Mouse (Mus musculus) heart, adult 2 months (tissue): Measurements from ENCODE around the gene Btbd9. TPM values are rescaled to one million over a fixed set of nuclear protein-coding genes. Genes with fewer than 3 reads are reported as not detected.

Experiments
- DNase-seq, 2 experiments: peaks; one replicate each; pipeline ENCODE4 v3.0.0; 2021
- H3K27ac ChIP-seq: fragments of 200-600 bp; 2 replicates; pipeline ENCODE4 v1.8.1; 2022
- H3K27me3 ChIP-seq: fragments of 200-500 bp; 2 replicates; pipeline ENCODE4 v1.6.1; 2012; ENCODE audit warnings: mild to moderate bottlenecking, low read length, inconsistent platforms, mixed read lengths; ENCODE audit not compliant: control insufficient read depth, insufficient read depth
- H3K36me3 ChIP-seq: fragments of 200-500 bp; 2 replicates; pipeline ENCODE4 v1.6.1; 2012; ENCODE audit warnings: low read length, inconsistent platforms; ENCODE audit not compliant: control insufficient read depth, insufficient read depth
- H3K4me1 ChIP-seq: fragments of 200-500 bp; 2 replicates; pipeline ENCODE4 v1.6.1; 2011; ENCODE audit warnings: low read length; ENCODE audit not compliant: control insufficient read depth, insufficient read depth
- H3K4me3 ChIP-seq: fragments of 200-600 bp; 2 replicates; pipeline ENCODE4 v1.8.1; 2022
- H3K79me2 ChIP-seq: fragments of 200-500 bp; replicated peaks from 2 replicates; pipeline ENCODE4 v1.6.1; 2012; ENCODE audit warnings: mild to moderate bottlenecking, inconsistent platforms, low read length, moderate library complexity, mixed read lengths; ENCODE audit not compliant: control insufficient read depth, insufficient read depth
- H3K9ac ChIP-seq: fragments of 200-500 bp; 2 replicates; pipeline ENCODE4 v1.6.1; 2012; ENCODE audit warnings: low read depth, mild to moderate bottlenecking, control low read depth, inconsistent platforms, low read length, mixed read lengths
- CTCF ChIP-seq: fragments of 200-600 bp; IDR thresholded peaks from 2 replicates; pipeline ENCODE4 v1.8.1; 2022; ENCODE audit warnings: antibody characterized with exemption, mild to moderate bottlenecking, moderate library complexity
- EP300 ChIP-seq: fragments of 200-500 bp; IDR thresholded peaks from 2 replicates; pipeline ENCODE4 v1.6.1; 2011; ENCODE audit warnings: low read depth, low read length, control low read depth; ENCODE audit not compliant: insufficient read depth
- POLR2A ChIP-seq: fragments of 200-500 bp; IDR thresholded peaks from 2 replicates; pipeline ENCODE4 v1.6.1; 2011; ENCODE audit warnings: mild to moderate bottlenecking, low read depth, low read length, control low read depth; ENCODE audit not compliant: insufficient read depth
- WGBS: fragments of 180-500 bp; shearing (Covaris S2); methylation state at CpG from one replicate; pipeline ENCODE4 v1.1.7; 2018; 5-methylcytosine and 5-hydroxymethylcytosine counted together
- intact Hi-C: fragments of 180-260 bp; cut with DNase I; formaldehyde crosslinking; loops from one replicate; pipeline ENCODE4 v1.15.1; 2025
- polyA plus RNA-seq: library from polyadenylated mRNA; depleted of rRNA; stranded (reverse); fragments of >200 nt; gene quantifications from 2 replicates; pipeline ENCODE4 v1.2.3, GENCODE M21; 2012
- total RNA-seq, 2 experiments: library from RNA; stranded (reverse); gene quantifications; 2 replicates each; pipeline ENCODE4 v1.2.3; 2021

The Btbd9 gene
- total and polyA plus RNA-seq, 3 experiments = 8.1 to 22.0 (median 20.9) TPM

DNA sequence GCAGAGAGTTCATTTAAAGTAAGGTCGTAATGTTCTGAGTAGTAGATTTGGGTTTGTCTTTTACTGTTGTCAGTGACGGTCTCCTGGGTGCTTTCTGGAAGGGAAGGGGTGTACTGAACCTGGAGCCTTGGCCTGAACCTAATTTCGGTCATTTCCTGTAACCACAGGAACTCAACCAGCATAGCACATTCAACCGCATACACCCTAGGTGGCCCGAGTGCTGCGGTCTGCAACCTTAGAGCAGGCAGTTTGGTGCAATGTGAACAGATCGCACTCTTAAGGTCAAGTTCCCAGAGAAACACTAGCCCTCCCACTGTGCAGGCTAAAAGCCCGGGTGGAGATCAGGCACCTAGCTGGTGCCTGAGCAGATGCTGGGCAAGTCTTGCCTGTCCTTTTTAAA, 240.5 kb downstream of the Btbd9 start:
- 58% methylated on average over 8 of the region's 8 CpGs for WGBS
- no peak for DNase-seq
- H3K4me1 ChIP-seq = no peaks in the 10 kb centered on the region
- no peaks in the 10 kb centered on the region for H3K36me3 ChIP-seq
- no peaks in the 10 kb centered on the region for H3K27me3 ChIP-seq
- intact Hi-C loops = no loop called here
- H3K4me3 ChIP-seq = no peak overlapping the region
- no peaks in the 10 kb centered on the region for H3K79me2 ChIP-seq
- H3K9ac ChIP-seq = no peak overlapping the region
- TF ChIP-seq CTCF (no peak), EP300 (no peak), POLR2A (no peak)
- no peak overlapping the region for H3K27ac ChIP-seq

DNA sequence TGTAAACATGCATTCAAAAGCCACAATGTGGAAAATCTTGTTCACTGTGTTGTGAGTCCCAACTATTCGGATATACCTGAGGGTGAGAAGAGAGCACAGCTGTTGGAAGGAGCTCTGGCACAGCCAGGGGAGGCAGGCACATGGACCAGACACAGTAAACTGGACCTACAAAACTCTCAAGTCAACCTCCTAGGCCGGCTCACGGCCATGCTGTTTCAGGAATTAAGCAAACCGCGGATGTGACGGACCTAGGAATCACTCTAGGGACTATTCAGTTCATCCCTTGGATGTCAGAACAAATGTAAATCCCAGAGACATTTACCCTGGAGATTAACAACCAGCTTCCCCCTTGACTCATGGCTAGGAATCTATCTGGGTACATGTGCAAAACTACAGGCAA, 242.0 kb downstream of the Btbd9 start:
- H3K27ac ChIP-seq = no peak overlapping the region
- no peaks in the 10 kb centered on the region for H3K4me1 ChIP-seq
- H3K4me3 ChIP-seq = no peak overlapping the region

DNA sequence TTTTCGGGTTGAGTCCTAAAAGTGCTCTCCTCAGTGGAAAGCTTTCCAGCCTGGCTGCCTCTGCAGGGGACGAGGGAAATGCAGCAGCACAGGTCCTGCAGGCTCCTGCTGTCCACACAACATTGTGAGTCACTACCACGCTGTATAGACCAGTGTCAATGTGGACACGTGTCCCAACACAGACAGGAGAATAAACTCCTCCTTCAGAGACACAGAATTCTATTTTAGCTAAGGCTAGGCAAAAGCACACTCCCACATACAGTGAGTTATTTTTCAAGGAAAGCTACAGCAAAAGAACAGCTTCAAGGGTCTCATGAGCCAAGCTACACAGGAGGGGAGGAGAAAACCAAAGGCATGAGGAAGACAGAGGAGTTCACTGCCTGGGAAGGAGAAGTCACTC, 243.2 kb downstream of the Btbd9 start:
- H3K36me3 ChIP-seq = no peaks in the 10 kb centered on the region
- no peak overlapping the region for H3K4me3 ChIP-seq
- intact Hi-C loops = no loop called here
- no peaks in the 10 kb centered on the region for H3K4me1 ChIP-seq
- no peak overlapping the region for H3K9ac ChIP-seq
- WGBS = 84% methylated on average over 4 of the region's 4 CpGs
- H3K27me3 ChIP-seq = no peaks in the 10 kb centered on the region
- TF ChIP-seq POLR2A = no peak
- H3K27ac ChIP-seq = no peak overlapping the region
- no peak for DNase-seq
- H3K79me2 ChIP-seq = no peaks in the 10 kb centered on the region

More for the DNA sequence above, 242.0 kb downstream of the Btbd9 start:
- TF ChIP-seq EP300 = no peak
- TF ChIP-seq CTCF = no peak
- TF ChIP-seq POLR2A = no peak
- H3K27me3 ChIP-seq = no peaks in the 10 kb centered on the region
- DNase-seq = no peak
- WGBS = 92% methylated on average over 6 of the region's 6 CpGs
- no peak overlapping the region for H3K9ac ChIP-seq
- intact Hi-C loops = no loop called here
- H3K36me3 ChIP-seq = no peaks in the 10 kb centered on the region
- no peaks in the 10 kb centered on the region for H3K79me2 ChIP-seq

DNA sequence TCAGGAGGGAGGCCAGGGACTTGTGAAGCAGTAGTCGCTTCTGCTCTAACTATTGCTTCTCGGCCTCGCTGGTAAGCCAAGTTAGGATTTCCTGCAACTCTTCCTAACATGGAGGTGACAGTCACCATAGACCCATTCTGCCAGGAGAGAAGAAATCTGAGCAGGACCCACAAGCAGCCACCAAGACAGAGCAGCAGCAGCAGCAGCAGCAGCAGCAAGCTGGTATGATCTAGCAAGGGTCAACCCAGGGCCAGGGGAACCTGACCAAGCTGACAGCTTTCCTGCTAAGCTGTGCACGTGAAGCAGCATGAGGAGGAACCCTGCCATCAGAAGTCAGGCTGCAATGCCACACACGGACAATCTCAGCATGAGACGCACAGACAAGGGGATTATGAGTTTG, 244.9 kb downstream of the Btbd9 start:
- no peak overlapping the region for H3K9ac ChIP-seq
- H3K4me1 ChIP-seq = no peaks in the 10 kb centered on the region
- no peak overlapping the region for H3K27ac ChIP-seq
- TF ChIP-seq CTCF = no peak
- no peak for TF ChIP-seq EP300
- TF ChIP-seq POLR2A = no peak
- intact Hi-C loops = no loop called here
- H3K27me3 ChIP-seq = no peaks in the 10 kb centered on the region
- no peak overlapping the region for H3K4me3 ChIP-seq
- DNase-seq = no peak
- 87% methylated on average over 6 of the region's 6 CpGs for WGBS
- 0 out of 2 replicates have a peak, but pooled peaks cover 2% of the 10 kb centered on the region for H3K79me2 ChIP-seq
- no peaks in the 10 kb centered on the region for H3K36me3 ChIP-seq

DNA sequence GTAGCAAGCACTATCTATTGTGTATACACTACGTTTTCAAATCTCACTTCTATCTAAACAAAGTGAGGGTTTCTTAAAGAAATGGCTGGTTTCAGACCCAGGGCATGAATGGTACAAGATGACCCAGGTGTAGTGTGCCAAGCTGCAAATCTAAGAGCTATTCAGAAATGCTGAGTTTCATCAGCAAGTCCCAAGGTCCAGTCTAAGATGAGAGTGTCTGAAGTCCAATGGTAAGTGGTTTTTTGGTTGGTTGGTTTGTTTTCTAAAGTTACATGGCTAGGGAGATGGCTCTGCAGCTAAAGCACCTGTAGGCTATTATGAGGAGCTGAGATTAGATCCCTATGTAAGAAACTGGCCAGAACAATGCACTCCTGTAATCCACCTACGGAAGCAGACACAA, 246.8 kb downstream of the Btbd9 start:
- Histone ChIP-seq H3K4me3 (no peak overlapping the region), H3K9ac (no peak overlapping the region), H3K27me3 (no peaks in the 10 kb centered on the region), H3K79me2 (0 out of 2 replicates have a peak, but pooled peaks cover 2% of the 10 kb centered on the region), H3K4me1 (no peaks in the 10 kb centered on the region), H3K36me3 (no peaks in the 10 kb centered on the region), H3K27ac (no peak overlapping the region)
- TF ChIP-seq POLR2A = no peak
- no peak for TF ChIP-seq CTCF
- no peak for DNase-seq
- 90% methylated on average over 2 of the region's 2 CpGs for WGBS
- intact Hi-C loops = no loop called here

DNA sequence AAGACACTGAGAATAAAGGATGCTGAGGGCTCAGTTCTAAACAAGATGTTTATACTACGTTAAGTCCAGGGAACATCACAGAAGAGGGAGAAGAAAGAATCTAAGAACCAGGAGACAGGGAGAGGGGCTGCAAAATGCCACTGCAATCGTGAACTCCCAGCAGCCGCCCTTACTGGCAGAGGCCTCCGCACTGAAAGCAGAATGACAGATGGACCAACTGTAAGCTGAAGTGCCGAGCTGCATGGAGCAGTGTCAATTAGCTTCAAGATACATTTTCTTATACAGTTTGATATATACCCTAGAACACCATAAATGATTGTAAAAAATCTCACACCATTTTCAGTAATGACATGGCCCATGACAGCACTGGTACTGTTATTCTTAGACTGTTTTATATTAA, 247.4 kb downstream of the Btbd9 start:
- no peak for TF ChIP-seq CTCF
- intact Hi-C loops = no loop called here
- no peaks in the 10 kb centered on the region for H3K27me3 ChIP-seq

DNA sequence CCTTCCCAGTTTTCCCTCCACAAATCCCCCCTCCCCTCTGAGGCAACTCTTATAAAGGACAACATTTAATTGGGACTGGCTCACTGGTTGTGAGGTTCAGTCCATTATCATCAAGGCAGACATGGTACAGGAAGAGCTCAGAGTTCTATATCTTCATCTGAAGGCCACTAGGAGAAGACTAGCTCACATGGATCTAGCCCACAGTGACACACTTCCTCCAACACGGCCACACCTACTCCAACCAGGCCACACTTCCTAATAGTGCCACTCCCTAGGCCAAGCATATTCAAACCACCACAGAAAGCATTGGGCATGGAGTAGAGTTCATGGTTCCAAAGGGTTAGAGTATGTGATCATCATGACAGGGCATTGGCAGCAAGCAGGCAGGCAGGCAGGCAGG, 249.4 kb downstream of the Btbd9 start:
- Histone ChIP-seq H3K36me3 (no peaks in the 10 kb centered on the region), H3K27me3 (no peaks in the 10 kb centered on the region), H3K27ac (no peak overlapping the region), H3K79me2 (0 out of 2 replicates have a peak, but pooled peaks cover 2% of the 10 kb centered on the region), H3K9ac (no peak overlapping the region), H3K4me3 (no peak overlapping the region), H3K4me1 (no peaks in the 10 kb centered on the region)
- DNase-seq = no peak
- TF ChIP-seq EP300 (no peak), POLR2A (no peak), CTCF (no peak)
- intact Hi-C loops = no loop called here
- 72% methylated on average over 1 of the region's 1 CpGs for WGBS

More for the DNA sequence above, 247.4 kb downstream of the Btbd9 start:
- H3K27ac ChIP-seq = no peak overlapping the region
- WGBS = 90% methylated on average over 5 of the region's 5 CpGs
- no peak for DNase-seq
- no peaks in the 10 kb centered on the region for H3K4me1 ChIP-seq
- H3K36me3 ChIP-seq = no peaks in the 10 kb centered on the region
- H3K79me2 ChIP-seq = 0 out of 2 replicates have a peak, but pooled peaks cover 2% of the 10 kb centered on the region
- no peak overlapping the region for H3K4me3 ChIP-seq
- H3K9ac ChIP-seq = no peak overlapping the region
